Mouse (Mus musculus): Measurements from ENCODE around the gene Napepld. TPM values are rescaled to one million over a fixed set of nuclear protein-coding genes. Genes with fewer than 3 reads are reported as not detected.
A peak's percentile ranks its signal among the peaks of the same experiment; 100 is the strongest.

Napepld gene
- polyA plus RNA-seq, 1 experiment from 2014 or later: 3.6 TPM

DNA sequence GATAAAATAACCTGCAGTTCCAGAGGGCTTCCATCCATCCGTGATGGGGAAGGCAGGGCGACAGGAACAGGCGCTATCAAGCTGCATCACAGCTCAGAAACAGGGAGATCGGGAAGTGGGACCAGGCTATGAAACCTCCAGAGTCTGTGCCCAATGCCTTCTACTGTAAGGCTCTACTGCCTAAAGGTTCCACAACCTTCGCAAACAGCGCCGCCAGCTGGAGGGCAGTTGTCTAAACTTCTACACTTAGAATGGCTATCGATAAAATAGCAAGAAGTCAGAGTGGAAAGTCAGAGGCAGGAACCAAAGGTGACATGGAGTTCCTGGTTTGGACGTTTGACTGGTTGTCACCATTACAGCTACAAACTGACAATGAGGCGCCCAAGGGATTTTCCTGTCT is 34.4 kb upstream of the Napepld start:
- H3K4me3 ChIP-seq (replicated peaks; ENCODE audit: low read length): peak overlapping the region; percentile 33
- no peak overlapping the region for H3K27ac ChIP-seq (ENCODE audit: low read length)
- no peaks in the 10 kb centered on the region for H3K27me3 ChIP-seq (ENCODE audit: control insufficient read depth, insufficient read depth, low read length)
- 0 out of 2 replicates have a peak, but pooled peaks have one; percentile 21 for ATAC-seq (ENCODE audit: insufficient read depth, low FRiP score)
- no peaks in the 10 kb centered on the region for H3K9me3 ChIP-seq (replicated peaks; ENCODE audit: control insufficient read depth, low read length)
- peak overlapping the region; percentile 34 for H3K4me2 ChIP-seq (ENCODE audit: low read depth, low read length)
- H3K4me1 ChIP-seq (ENCODE audit: control insufficient read depth, insufficient read depth, low read length): peaks cover 12% of the 10 kb centered on the region
- peak overlapping the region; percentile 58; the same call in 1 of the 2 replicates for H3K9ac ChIP-seq (ENCODE audit: low read length)
- 0 out of 2 replicates have a peak, but pooled peaks cover 9% of the 10 kb centered on the region for H3K36me3 ChIP-seq (ENCODE audit: control insufficient read depth, insufficient read depth, low read length)
- WGBS: 28% methylated on average over 10 of the region's 10 CpGs

DNA sequence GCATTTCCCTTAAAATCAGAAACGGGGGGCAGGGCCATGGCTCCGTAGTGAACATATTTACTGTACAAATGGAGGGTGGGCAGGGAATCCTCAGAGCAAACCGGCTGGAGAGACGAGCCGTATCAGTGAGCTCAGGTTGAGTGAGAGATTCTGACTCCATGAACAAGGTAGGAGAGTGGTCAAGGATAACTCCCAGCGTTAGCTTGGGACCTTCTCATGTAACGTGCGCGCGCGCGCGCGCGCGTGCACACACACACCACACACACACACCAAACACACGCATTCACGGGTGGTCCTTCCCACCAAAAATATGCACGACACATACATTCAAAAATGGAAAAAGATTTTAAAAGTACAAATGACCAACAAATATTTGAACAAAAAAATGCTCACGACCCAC is 33.9 kb upstream of the Napepld start:
- peak overlapping the region; percentile 33 for H3K4me3 ChIP-seq (replicated peaks; ENCODE audit: low read length)
- H3K27me3 ChIP-seq (ENCODE audit: control insufficient read depth, insufficient read depth, low read length): no peaks in the 10 kb centered on the region
- no peak for ATAC-seq (ENCODE audit: insufficient read depth, low FRiP score)
- 0 out of 2 replicates have a peak, but pooled peaks cover 5% of the 10 kb centered on the region for H3K36me3 ChIP-seq (ENCODE audit: control insufficient read depth, insufficient read depth, low read length)
- H3K27ac ChIP-seq (ENCODE audit: low read length): no peak overlapping the region
- H3K9ac ChIP-seq (ENCODE audit: low read length): peak overlapping the region; percentile 20; the same call in 1 of the 2 replicates
- H3K4me2 ChIP-seq (ENCODE audit: low read depth, low read length): peak overlapping the region; percentile 34
- H3K4me1 ChIP-seq (ENCODE audit: control insufficient read depth, insufficient read depth, low read length): peaks cover 12% of the 10 kb centered on the region
- 79% methylated on average over 20 of the region's 20 CpGs for WGBS
- H3K9me3 ChIP-seq (replicated peaks; ENCODE audit: control insufficient read depth, low read length): no peaks in the 10 kb centered on the region

DNA sequence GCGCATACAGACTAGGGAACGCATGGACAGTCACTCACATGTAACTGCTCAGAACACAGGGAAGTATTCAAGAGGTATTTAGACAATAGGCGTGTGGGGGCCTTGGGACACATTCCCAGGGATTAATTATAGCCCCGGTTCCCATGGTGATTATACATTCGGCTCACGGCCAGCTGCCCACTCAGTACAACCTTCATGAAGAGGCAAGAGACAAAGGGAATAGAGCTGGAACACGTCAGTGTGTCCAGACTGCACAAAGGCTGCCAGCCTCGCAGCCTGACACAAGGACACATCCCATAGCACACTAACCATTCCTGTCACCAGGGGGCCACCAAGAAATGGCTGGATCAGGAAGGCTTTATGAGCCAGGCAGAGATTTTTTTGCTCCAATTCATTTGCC is 31.7 kb upstream of the Napepld start:
- H3K4me2 ChIP-seq (ENCODE audit: low read depth, low read length): no peak overlapping the region

DNA sequence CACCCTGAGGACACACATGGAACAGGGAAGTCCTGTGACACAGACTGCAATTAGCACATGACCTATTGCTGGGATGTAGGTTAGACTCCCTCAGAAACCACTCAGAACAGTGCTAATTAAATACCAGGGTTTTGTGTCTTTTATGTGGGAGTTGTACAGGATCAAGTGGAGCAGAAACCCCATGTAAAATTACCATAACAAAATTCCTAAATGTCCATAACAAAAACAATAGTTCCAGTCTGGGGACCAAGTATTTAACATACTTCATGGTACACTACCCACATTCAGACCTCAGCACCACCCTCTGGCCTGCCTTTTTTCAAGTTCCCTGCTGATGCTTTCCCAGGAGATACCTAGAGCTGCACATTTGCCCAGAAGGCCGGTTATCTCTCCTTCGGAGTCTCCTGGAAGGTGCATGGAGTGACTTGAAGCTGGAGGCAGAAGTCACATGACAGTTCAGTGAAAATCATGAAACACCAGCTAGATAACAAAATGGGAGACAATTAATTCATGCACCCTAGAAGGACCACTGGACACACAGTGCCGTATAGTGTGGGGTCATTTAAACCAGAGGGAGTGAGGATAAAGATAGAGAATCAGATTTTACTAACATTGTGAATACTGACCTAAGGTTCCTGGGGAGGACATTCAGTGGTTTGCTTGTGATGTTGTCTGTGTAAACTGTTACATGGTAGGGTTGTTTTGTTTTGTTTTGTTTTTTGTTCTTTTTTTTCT is 31.1 kb upstream of the Napepld start:
- no peaks in the 10 kb centered on the region for H3K9me3 ChIP-seq (replicated peaks; ENCODE audit: control insufficient read depth, low read length)
- WGBS: 81% methylated on average over 3 of the region's 3 CpGs
- ATAC-seq (ENCODE audit: insufficient read depth, low FRiP score): no peak
- no peak overlapping the region for H3K9ac ChIP-seq (ENCODE audit: low read length)
- 0 out of 2 replicates have a peak overlapping the region, but pooled peaks have one; percentile 26 for H3K27ac ChIP-seq (ENCODE audit: low read length)
- H3K27me3 ChIP-seq (ENCODE audit: control insufficient read depth, insufficient read depth, low read length): no peaks in the 10 kb centered on the region
- no peaks in the 10 kb centered on the region for H3K36me3 ChIP-seq (ENCODE audit: control insufficient read depth, insufficient read depth, low read length)
- H3K4me3 ChIP-seq (replicated peaks; ENCODE audit: low read length): no peak overlapping the region
- no peak overlapping the region for H3K4me2 ChIP-seq (ENCODE audit: low read depth, low read length)
- H3K4me1 ChIP-seq (ENCODE audit: control insufficient read depth, insufficient read depth, low read length): peaks cover 3% of the 10 kb centered on the region; the same call in 1 of the 2 replicates

More for the DNA sequence above, 31.7 kb upstream of the Napepld start:
- peaks cover 6% of the 10 kb centered on the region for H3K4me1 ChIP-seq (ENCODE audit: control insufficient read depth, insufficient read depth, low read length)
- H3K4me3 ChIP-seq (replicated peaks; ENCODE audit: low read length): no peak overlapping the region
- no peaks in the 10 kb centered on the region for H3K36me3 ChIP-seq (ENCODE audit: control insufficient read depth, insufficient read depth, low read length)
- H3K9me3 ChIP-seq (replicated peaks; ENCODE audit: control insufficient read depth, low read length): no peaks in the 10 kb centered on the region
- H3K27me3 ChIP-seq (ENCODE audit: control insufficient read depth, insufficient read depth, low read length): no peaks in the 10 kb centered on the region
- H3K9ac ChIP-seq (ENCODE audit: low read length): no peak overlapping the region
- WGBS: 33% methylated on average over 8 of the region's 8 CpGs
- ATAC-seq (ENCODE audit: insufficient read depth, low FRiP score): peak; percentile 51; the same call in 1 of the 2 replicates
- H3K27ac ChIP-seq (ENCODE audit: low read length): 0 out of 2 replicates have a peak overlapping the region, but pooled peaks have one; percentile 26

DNA sequence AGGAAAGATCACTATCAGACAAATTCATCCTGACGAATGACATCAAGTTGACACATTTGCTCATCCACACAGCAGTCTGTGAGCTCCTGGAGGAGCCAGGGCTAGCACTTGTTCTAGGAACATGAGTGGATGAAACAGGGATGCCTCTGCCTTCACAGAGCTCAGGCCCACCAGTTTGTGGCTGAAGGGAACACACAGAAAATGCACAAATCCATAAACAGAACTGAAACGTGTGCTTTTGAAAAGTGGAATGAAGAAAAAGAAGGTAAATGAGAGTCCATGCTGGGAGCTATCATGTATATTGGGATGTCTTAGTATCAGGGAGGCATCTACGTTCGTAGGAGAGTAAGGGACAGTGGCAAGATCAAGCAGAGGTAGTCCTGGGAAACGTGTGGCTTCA is 27.9 kb upstream of the Napepld start:
- 83% methylated on average over 5 of the region's 5 CpGs for WGBS
- Histone ChIP-seq H3K9ac (ENCODE audit: low read length) (no peak overlapping the region), H3K4me3 (replicated peaks; ENCODE audit: low read length) (no peak overlapping the region), H3K4me1 (ENCODE audit: control insufficient read depth, insufficient read depth, low read length) (peaks cover 6% of the 10 kb centered on the region; the same call in 1 of the 2 replicates), H3K4me2 (ENCODE audit: low read depth, low read length) (no peak overlapping the region), H3K36me3 (ENCODE audit: control insufficient read depth, insufficient read depth, low read length) (no peaks in the 10 kb centered on the region), H3K9me3 (replicated peaks; ENCODE audit: control insufficient read depth, low read length) (no peaks in the 10 kb centered on the region), H3K27me3 (ENCODE audit: control insufficient read depth, insufficient read depth, low read length) (no peaks in the 10 kb centered on the region), H3K27ac (ENCODE audit: low read length) (no peak overlapping the region)
- no peak for ATAC-seq (ENCODE audit: insufficient read depth, low FRiP score)

DNA sequence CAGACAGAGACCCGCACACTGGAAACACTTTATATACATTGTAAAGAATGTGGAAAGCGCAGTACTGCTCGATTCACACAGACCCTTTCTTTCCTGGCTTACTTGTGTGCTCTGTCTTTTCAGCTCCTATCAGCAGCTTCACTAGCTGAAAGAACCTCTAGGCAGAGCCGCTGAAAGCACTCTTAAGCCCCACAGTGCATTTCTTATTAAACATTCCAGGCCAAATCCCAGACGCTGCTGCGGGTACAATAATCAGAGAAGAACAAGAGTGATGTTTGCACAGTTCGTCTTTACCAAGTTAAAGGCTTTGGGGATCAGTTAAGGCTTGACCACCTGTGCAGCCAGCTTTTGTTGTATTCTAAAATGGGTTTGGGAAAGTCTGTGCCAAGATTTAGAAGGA is 23.7 kb upstream of the Napepld start:
- H3K9ac ChIP-seq (ENCODE audit: low read length): no peak overlapping the region
- no peak for ATAC-seq (ENCODE audit: insufficient read depth, low FRiP score)
- H3K4me1 ChIP-seq (ENCODE audit: control insufficient read depth, insufficient read depth, low read length): 0 out of 2 replicates have a peak, but pooled peaks cover 2% of the 10 kb centered on the region
- H3K27ac ChIP-seq (ENCODE audit: low read length): 0 out of 2 replicates have a peak overlapping the region, but pooled peaks have one; percentile 12
- H3K36me3 ChIP-seq (ENCODE audit: control insufficient read depth, insufficient read depth, low read length): no peaks in the 10 kb centered on the region
- WGBS: 26% methylated on average over 7 of the region's 7 CpGs
- no peaks in the 10 kb centered on the region for H3K27me3 ChIP-seq (ENCODE audit: control insufficient read depth, insufficient read depth, low read length)
- no peak overlapping the region for H3K4me3 ChIP-seq (replicated peaks; ENCODE audit: low read length)
- H3K4me2 ChIP-seq (ENCODE audit: low read depth, low read length): no peak overlapping the region
- no peaks in the 10 kb centered on the region for H3K9me3 ChIP-seq (replicated peaks; ENCODE audit: control insufficient read depth, low read length)

DNA sequence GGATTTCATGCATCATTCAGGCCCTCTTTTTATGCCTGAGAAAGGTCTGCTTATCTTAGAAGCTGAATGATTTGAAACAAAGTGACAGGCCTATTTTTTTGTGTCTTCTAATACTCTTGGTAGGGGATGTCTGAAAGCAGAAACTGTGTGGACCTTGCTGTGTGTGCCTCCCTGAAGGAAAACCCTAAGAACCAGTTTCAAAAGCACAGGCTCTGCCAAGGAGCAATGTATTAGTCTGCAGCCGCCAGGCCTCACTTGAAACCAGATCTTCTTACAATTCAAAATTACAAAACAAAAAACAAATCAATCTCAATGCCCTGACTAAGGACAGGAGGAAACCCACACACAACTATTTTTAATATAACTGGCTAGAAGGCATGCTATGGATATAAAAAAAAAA is 23.2 kb upstream of the Napepld start:
- Histone ChIP-seq H3K9ac (ENCODE audit: low read length) (no peak overlapping the region), H3K27me3 (ENCODE audit: control insufficient read depth, insufficient read depth, low read length) (no peaks in the 10 kb centered on the region), H3K4me3 (replicated peaks; ENCODE audit: low read length) (no peak overlapping the region), H3K36me3 (ENCODE audit: control insufficient read depth, insufficient read depth, low read length) (no peaks in the 10 kb centered on the region), H3K4me2 (ENCODE audit: low read depth, low read length) (no peak overlapping the region), H3K4me1 (ENCODE audit: control insufficient read depth, insufficient read depth, low read length) (0 out of 2 replicates have a peak, but pooled peaks cover 2% of the 10 kb centered on the region), H3K27ac (ENCODE audit: low read length) (0 out of 2 replicates have a peak overlapping the region, but pooled peaks have one; percentile 12), H3K9me3 (replicated peaks; ENCODE audit: control insufficient read depth, low read length) (no peaks in the 10 kb centered on the region)
- no peak for ATAC-seq (ENCODE audit: insufficient read depth, low FRiP score)
- 49% methylated on average over 1 of the region's 1 CpGs for WGBS

DNA sequence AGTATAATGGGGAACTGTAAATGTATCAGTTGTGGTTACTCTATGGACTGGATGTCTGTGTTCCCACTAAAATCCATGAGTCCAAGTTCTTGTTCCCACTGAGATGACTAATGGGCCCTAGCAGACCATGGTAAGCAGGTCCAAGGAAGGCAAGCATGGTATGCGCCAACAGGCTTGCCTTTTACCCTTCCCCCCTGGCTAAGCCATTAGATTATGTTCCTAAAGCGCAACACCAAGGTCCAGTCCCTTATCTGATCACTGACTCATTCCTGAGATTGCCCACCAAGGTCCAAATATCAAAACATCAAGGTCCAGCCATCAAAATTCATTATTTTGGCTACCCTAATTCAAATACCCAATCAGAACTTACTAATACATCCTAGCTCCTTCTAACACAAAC is 18.0 kb upstream of the Napepld start:
- Histone ChIP-seq H3K27me3 (ENCODE audit: control insufficient read depth, insufficient read depth, low read length) (no peaks in the 10 kb centered on the region), H3K36me3 (ENCODE audit: control insufficient read depth, insufficient read depth, low read length) (no peaks in the 10 kb centered on the region), H3K27ac (ENCODE audit: low read length) (no peak overlapping the region), H3K4me2 (ENCODE audit: low read depth, low read length) (no peak overlapping the region), H3K9ac (ENCODE audit: low read length) (no peak overlapping the region), H3K4me1 (ENCODE audit: control insufficient read depth, insufficient read depth, low read length) (no peaks in the 10 kb centered on the region), H3K4me3 (replicated peaks; ENCODE audit: low read length) (no peak overlapping the region), H3K9me3 (replicated peaks; ENCODE audit: control insufficient read depth, low read length) (no peaks in the 10 kb centered on the region)
- no peak for ATAC-seq (ENCODE audit: insufficient read depth, low FRiP score)
- 92% methylated on average over 2 of the region's 2 CpGs for WGBS

DNA sequence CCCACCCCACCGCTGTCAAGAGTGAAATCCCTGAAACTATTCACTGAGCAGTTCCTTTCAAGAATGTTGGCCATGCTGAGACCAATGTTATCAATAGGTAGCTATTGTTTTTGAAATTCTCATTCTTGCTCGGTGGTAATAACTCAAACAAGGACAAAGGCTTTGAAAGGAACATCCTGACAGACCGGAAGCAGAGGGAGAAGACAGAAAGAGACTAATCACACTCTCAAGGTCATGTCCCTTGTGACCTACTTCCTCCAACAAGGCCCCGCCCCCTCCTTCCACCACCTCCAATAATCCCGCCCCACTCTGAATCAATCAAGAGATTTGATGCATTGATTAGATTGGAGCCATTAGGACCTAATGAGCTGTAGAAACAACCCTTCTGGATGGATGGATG is 17.4 kb upstream of the Napepld start:
- no peak for ATAC-seq (ENCODE audit: insufficient read depth, low FRiP score)
- no peaks in the 10 kb centered on the region for H3K36me3 ChIP-seq (ENCODE audit: control insufficient read depth, insufficient read depth, low read length)
- no peak overlapping the region for H3K27ac ChIP-seq (ENCODE audit: low read length)
- H3K4me2 ChIP-seq (ENCODE audit: low read depth, low read length): no peak overlapping the region
- no peak overlapping the region for H3K4me3 ChIP-seq (replicated peaks; ENCODE audit: low read length)
- no peak overlapping the region for H3K9ac ChIP-seq (ENCODE audit: low read length)
- H3K4me1 ChIP-seq (ENCODE audit: control insufficient read depth, insufficient read depth, low read length): no peaks in the 10 kb centered on the region
- no peaks in the 10 kb centered on the region for H3K9me3 ChIP-seq (replicated peaks; ENCODE audit: control insufficient read depth, low read length)
- H3K27me3 ChIP-seq (ENCODE audit: control insufficient read depth, insufficient read depth, low read length): no peaks in the 10 kb centered on the region
- WGBS: 84% methylated on average over 5 of the region's 5 CpGs
